7 mouse cellular contexts compared by ENCODE assay signal in genomic region chr12:105683933-105684901, GRCm38 (mm10). TPM values are rescaled to one million over a fixed set of nuclear protein-coding genes. Genes with fewer than 3 reads are reported as not detected.
DNase-seq lines count a peak whose midpoint lies in the region; ATAC-seq lines count a peak whose summit lies in the region.

TSS of gene Gskip (plus strand) at chr12:105684829.

- under 1% methylated on average over 41 of the region's 41 CpGs for WGBS in hindbrain, embryonic 12.5 days

- H3K4me1 ChIP-seq in hindbrain, embryonic 12.5 days: peaks cover 29% of the 10 kb centered on the region

- ATAC-seq in frontal cortex, adult (ENCODE audit: low TSS enrichment): peak; percentile 35
- ATAC-seq in hindbrain, embryonic 12.5 days (ENCODE audit: low FRiP score): peak; percentile 57

- no peaks in the 10 kb centered on the region for H3K36me3 ChIP-seq in hindbrain, embryonic 12.5 days

- peak within 1 kb of the TSS; percentile 88 for H3K9ac ChIP-seq in hindbrain, embryonic 12.5 days

- H3K4me3 ChIP-seq in hindbrain, embryonic 12.5 days: peak within 1 kb of the TSS; percentile 71

- H3K4me2 ChIP-seq in hindbrain, embryonic 12.5 days (replicated peaks): peak within 1 kb of the TSS; percentile 87

- peak within 1 kb of the TSS; percentile 92 for H3K27ac ChIP-seq in hindbrain, embryonic 12.5 days

- no peaks in the 10 kb centered on the region for H3K9me3 ChIP-seq in hindbrain, embryonic 12.5 days (replicated peaks)

- DNase-seq in T-cell, adult 2 months (ENCODE audit: low spot score): peak; percentile 73
- peak; percentile 62 for DNase-seq in cerebellum, adult 9-10 months
- peak; percentile 8 for DNase-seq in left cerebral cortex, adult 11 months (ENCODE audit: low spot score)
- peak; percentile 51 for DNase-seq in lung, postnatal 36 days
- DNase-seq in right cerebral cortex, postnatal 10 days (ENCODE audit: low spot score in 2 of 2): peak; percentile 43 to 55

- H3K27me3 ChIP-seq in hindbrain, embryonic 12.5 days: no peaks in the 10 kb centered on the region

RNA-seq across cellular contexts. Expression of gene Gskip, which starts in this region (rescaled TPM):
- 33.6 and 34.5 TPM in 2 replicates for polyA plus RNA-seq in hindbrain, embryonic 12.5 days (2016; fragmentation: Nextera tagmentation; extraction: Ambion mirVana)

Comparison
In these comparisons a context has a peak if more than half of its experiments do, and no peak if none do; other contexts are left out.
1. Peak in every context shown above with its lines: DNase-seq, ATAC-seq, H3K4me3 ChIP-seq and H3K27ac ChIP-seq.
2. DNase-seq: peak in every context shown above with its lines; median percentile 73 in T-cell, adult 2 months; 62 in cerebellum, adult 9-10 months; 51 in lung, postnatal 36 days; 49 in right cerebral cortex, postnatal 10 days; 8 in left cerebral cortex, adult 11 months.